Mouse (Mus musculus) liver, embryonic 14.5 days (tissue): ENCODE measurements around the gene P2rx7.

ENCODE experiments used
- CTCF ChIP-seq: IDR thresholded peaks from 2 replicates; pipeline ENCODE4 v1.5.1; 2016; ENCODE audit warnings: antibody characterized with exemption, low read depth, control low read depth
- EP300 ChIP-seq: IDR thresholded peaks from 2 replicates; pipeline ENCODE4 v1.6.1; 2016; ENCODE audit warnings: antibody characterized with exemption, low read depth

- no peak for TF ChIP-seq CTCF
- TF ChIP-seq EP300, result no peak
Observed at GRCm38 (mm10) chr5:122636958-122637357, 6.8 kb upstream of the P2rx7 start.
